Mouse (Mus musculus) CH12F3 (cell line): ENCODE data around the gene Exosc3.

ENCODE experiments used
- in situ Hi-C: fragments of 300-500 bp; cut with MboI; formaldehyde crosslinking; loops from 2 replicates; pipeline ENCODE4 v1.14.3; 2020; ENCODE audit warnings: low sequenced_read_pairs

Exosc3 gene

DNA sequence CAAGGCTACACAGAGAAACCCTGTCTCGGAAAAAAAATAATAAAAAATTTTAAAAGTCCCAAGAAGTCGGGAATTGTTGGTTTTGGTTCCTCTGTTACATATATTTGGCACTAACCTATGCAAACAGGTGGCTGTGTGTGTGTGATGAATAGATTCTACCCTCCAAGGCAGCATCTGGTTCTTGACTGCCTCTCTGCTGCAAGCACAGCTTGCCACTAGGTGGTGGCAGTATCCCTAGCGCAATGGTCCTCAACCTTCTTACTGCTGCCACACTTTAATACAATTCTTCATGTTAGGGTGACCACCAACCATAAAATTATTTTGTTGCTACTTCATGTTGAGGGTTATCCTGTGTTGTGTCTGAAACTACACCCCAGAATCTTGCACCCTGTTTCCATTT, 56.2 kb downstream of the Exosc3 start:
- in situ Hi-C loops: loop anchor here (10.0 to 25.0 kb wide), 2 partner anchors 182 to 274 kb away; partner anchors contain the start of genes Polr1e, Tomm5 and Zbtb5

DNA sequence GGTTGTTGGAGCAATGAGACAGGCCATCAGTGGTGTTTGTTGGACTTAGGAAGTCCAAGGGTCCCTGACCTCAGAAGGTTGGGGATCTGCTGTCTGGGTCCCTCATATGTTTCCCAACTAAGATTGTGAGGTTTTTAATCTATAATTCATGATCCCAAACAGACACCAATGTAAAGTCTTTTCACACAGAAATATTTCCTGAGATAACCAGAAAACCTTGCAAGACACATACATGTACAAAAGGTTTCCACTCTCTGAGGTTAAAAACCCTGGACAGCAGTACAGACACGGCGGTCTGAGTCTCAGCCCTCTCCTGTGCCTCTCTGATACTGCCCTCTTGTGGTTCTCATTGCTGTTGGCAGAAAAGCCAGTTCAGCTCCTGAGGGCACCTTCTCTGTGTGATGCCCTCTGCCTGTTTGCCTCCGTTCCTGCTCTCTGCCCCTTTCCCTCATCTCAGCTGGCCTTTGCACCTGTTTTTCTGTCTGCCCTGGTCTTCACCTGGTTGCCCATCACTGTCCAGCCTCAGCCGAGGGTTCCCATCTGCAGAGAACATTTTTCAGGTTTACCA, 62.5 kb downstream of the Exosc3 start:
- in situ Hi-C loops: loop anchor here (10.0 to 25.0 kb wide), 2 partner anchors 175 to 268 kb away; partner anchors contain the start of genes Polr1e, Tomm5 and Zbtb5

DNA sequence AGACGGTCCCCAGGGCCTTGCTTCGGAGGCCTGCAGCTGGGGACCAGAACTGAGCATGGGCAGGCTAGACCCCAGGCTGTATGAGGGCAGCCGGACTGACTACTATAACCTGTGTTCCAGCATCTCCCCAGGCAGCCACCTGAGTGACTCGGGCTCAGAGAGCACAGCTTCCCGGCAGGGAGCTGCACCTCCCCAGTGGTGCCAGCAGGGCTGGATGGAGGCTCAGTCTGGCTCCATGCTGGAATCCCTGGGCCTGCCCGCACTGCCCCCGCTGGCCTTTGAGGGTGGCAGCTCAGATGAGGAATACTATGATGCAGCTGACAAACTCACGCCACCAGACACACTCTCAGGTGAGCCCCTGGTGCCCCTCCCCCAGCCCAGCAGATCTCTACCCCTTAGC, 63.2 kb downstream of the Exosc3 start:
- in situ Hi-C loops: loop anchor here (25.0 kb wide), 1 partner anchor 267 kb away; the partner anchor contains the start of genes Polr1e and Zbtb5

DNA sequence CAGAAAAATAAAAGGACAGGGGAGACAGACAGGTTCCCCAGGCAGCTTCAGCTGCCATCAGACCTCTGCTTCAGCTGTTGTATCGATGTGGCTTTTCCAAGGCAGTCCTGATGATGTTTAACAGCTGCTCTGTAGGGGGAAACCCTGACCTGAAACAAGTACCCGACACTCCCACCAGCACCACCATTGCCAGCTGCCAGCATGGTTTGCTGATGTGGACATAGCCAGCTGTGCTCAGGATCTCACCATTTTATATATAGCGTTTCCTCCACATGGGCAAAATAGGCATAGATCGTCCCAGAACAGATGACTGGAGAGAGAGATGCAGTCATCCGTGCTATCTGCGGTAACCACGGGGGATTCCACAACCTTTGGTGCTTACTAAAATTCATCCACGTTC, 66.8 kb downstream of the Exosc3 start:
- in situ Hi-C loops: loop anchor here (25.0 kb wide), 1 partner anchor 263 kb away; the partner anchor contains the start of genes Polr1e and Zbtb5

DNA sequence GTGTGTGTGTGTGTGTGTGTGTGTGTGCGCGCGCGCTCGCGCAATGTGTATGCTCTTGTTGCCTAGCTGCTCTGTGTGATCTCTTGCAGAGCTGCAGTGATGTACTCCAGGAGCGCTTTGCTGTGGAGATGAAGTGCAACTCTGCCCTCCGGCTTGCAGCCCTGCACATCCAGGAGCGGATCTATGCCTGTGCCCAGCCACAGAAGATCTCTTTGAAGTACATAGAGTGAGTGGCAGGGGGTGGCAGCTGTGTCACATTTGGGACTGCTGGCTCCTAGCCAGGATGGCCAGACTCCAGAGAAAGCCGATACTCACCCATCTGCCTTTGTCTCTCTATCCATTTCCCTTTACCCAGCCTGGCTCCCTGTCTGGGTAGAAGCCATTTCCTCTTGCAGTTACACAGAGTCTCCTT, 71.5 kb downstream of the Exosc3 start:
- in situ Hi-C loops: no loop called here

DNA sequence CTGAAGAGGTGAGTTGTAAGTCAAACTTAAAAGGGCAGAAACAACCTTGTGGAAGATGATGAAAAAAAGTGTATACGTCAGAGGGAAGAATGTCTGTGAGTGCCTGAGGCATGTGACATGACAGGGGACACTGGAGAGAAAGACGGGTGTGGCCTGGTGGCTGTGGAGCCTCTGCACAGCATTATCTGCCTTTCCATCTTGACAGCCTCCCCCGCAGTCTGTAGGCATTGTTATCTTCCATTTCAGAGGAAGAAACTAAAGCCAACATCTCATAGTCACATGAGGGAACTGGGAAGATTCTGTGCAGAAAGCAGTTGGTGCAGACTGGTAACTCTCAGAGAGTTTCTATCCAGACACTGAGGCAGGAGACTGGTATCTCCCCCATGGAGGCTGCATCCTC, 74.6 kb downstream of the Exosc3 start:
- in situ Hi-C loops: no loop called here
